Mouse (Mus musculus): Measurements from ENCODE around the gene Akap2. TPM values are rescaled to one million over a fixed set of nuclear protein-coding genes. Genes with fewer than 3 reads are reported as not detected.

Gene Akap2
- total and polyA plus RNA-seq, 3 experiments = 1.7 to 7.2 TPM; not detected in 1

DNA sequence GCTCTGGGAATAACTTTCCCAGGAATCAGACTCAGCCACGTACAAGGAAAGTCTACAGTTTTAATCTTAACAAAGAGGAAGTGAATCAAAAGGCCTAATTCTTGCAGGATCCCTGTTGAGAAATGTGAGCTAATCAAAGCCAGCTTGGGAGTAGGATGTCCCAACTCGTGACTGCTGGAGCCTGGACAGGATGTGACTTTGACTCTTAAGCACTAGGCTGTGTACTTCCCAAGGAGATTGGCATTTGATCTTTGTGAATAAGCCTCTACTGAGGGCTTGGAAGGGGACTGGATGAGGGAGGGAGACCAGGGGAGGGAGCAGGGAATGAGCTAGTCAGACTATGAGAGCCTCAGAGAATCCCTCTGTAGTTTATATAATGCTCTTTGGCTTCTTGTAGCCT lies 148.6 kb downstream of the Akap2 start:
- no peaks in the 10 kb centered on the region; a peak in 1 of 4 replicates for H3K4me1 ChIP-seq (ENCODE audit: control insufficient read depth in 1 of 2, insufficient read depth in 2 of 2, low read length in 2 of 2)
- no peak for TF ChIP-seq ZNF384 (IDR thresholded peaks at IDR 0.05; ENCODE audit: low read depth, low read length)
- no peak overlapping the region for H3K4me3 ChIP-seq (ENCODE audit: control insufficient read depth in 1 of 2, insufficient read depth in 1 of 2, low read depth in 2 of 2, low read length in 2 of 2)
- H3K9me3 ChIP-seq (replicated peaks; ENCODE audit: insufficient read depth, low read length) = no peaks in the 10 kb centered on the region
- H3K36me3 ChIP-seq (ENCODE audit: control insufficient read depth in 1 of 2, insufficient read depth in 2 of 2, low read length in 2 of 2) = no peaks in the 10 kb centered on the region
- H3K27ac ChIP-seq (ENCODE audit: control insufficient read depth, low read depth, low read length) = no peak overlapping the region
- H3K79me2 ChIP-seq (ENCODE audit: control insufficient read depth, insufficient read depth, low read length, poor library complexity) = no peaks in the 10 kb centered on the region
- no peaks in the 10 kb centered on the region for H3K27me3 ChIP-seq (ENCODE audit: control insufficient read depth in 1 of 2, insufficient read depth in 2 of 2, low read length in 2 of 2)
- DNase-seq (ENCODE audit: low read depth, low spot score) = no peak
- H3K9ac ChIP-seq (ENCODE audit: control insufficient read depth, low read depth, low read length, poor library complexity, severe bottlenecking) = no peak overlapping the region

DNA sequence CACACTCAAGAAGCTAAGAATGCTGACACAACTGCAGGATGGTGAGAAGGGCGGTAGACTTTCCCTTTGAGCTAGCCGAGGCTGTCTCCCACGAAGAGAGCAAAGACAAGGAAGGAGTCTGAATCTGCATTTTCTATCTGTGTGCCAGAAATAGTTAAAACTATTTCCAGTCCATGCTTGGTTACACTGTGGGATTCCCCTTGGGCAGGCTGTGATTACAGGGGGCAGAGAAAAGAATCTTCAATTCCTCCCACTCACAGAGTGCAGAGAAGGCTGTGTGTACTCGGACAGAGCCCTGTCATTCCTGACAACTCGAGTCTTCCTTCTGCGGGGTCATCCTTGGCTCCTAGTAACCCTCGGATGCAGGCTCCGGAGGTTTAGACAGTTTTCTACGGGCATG lies 149.5 kb downstream of the Akap2 start:
- TF ChIP-seq MAFK (IDR thresholded peaks at IDR 0.05; ENCODE audit: borderline replicate concordance, low read depth, low read length) (no peak), ZMIZ1 (IDR thresholded peaks at IDR 0.05; ENCODE audit: low read depth, low read length) (no peak), MYC (IDR thresholded peaks at IDR 0.05; ENCODE audit: low read depth, low read length) (no peak), POLR2AphosphoS5 (IDR thresholded peaks at IDR 0.05; ENCODE audit: borderline replicate concordance, low read depth, low read length) (no peak), SIN3A (IDR thresholded peaks at IDR 0.05; ENCODE audit: low read length) (no peak), EP300 (IDR thresholded peaks at IDR 0.05; ENCODE audit: low read depth in 1 of 2, low read length in 2 of 2) (no peak)
- no peak overlapping the region for H3K9ac ChIP-seq (ENCODE audit: control insufficient read depth, low read depth, low read length, poor library complexity, severe bottlenecking)
- no peak for DNase-seq (ENCODE audit: low read depth, low spot score)
- H3K9me3 ChIP-seq (replicated peaks; ENCODE audit: insufficient read depth, low read length) = no peaks in the 10 kb centered on the region
- H3K36me3 ChIP-seq (ENCODE audit: control insufficient read depth in 1 of 2, insufficient read depth in 2 of 2, low read length in 2 of 2) = no peaks in the 10 kb centered on the region
- H3K27me3 ChIP-seq (ENCODE audit: control insufficient read depth in 1 of 2, insufficient read depth in 2 of 2, low read length in 2 of 2) = no peaks in the 10 kb centered on the region
- H3K4me3 ChIP-seq (ENCODE audit: control insufficient read depth in 1 of 2, insufficient read depth in 1 of 2, low read depth in 2 of 2, low read length in 2 of 2) = no peak overlapping the region
- H3K79me2 ChIP-seq (ENCODE audit: control insufficient read depth, insufficient read depth, low read length, poor library complexity) = no peaks in the 10 kb centered on the region
- no peak overlapping the region for H3K27ac ChIP-seq (ENCODE audit: control insufficient read depth, low read depth, low read length)
- H3K4me1 ChIP-seq (ENCODE audit: control insufficient read depth in 1 of 2, insufficient read depth in 2 of 2, low read length in 2 of 2) = no peaks in the 10 kb centered on the region; a peak in 1 of 4 replicates

DNA sequence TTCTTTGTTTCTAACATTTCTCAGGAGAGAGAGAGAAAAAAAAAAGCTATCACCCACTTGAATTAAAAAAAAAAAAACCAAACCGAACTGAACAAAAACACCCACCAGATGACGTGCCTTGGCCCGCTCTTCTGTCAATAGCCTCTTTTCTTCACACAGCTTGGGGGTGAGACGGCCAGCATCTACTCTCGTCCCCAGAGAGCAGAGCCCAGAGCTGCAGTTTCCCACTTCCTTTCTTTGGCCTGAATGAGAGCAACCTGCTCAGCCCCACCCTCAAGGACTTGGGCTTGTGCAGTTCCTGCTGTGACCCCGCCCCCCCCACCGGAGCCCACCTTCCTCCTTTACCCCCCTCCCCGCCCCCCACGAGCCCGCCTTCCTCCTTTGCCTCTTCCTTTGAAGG lies 150.0 kb downstream of the Akap2 start:
- no peaks in the 10 kb centered on the region for H3K9me3 ChIP-seq (replicated peaks; ENCODE audit: insufficient read depth, low read length)
- no peak for TF ChIP-seq MXI1 (IDR thresholded peaks at IDR 0.05; ENCODE audit: low read depth, low read length)
- no peak for TF ChIP-seq MAFK (IDR thresholded peaks at IDR 0.05; ENCODE audit: borderline replicate concordance, low read depth, low read length)
- no peak for TF ChIP-seq CTCF (IDR thresholded peaks at IDR 0.05 in 2 of 3, conservative IDR thresholded peaks at IDR 0.05 in 1 of 3; ENCODE audit: control insufficient read depth in 1 of 3, insufficient read depth in 1 of 3, low read depth in 2 of 3, low read length in 3 of 3, poor library complexity in 1 of 3, severe bottlenecking in 1 of 3)
- no peak for TF ChIP-seq MYB (IDR thresholded peaks at IDR 0.05; ENCODE audit: low read depth, low read length)
- TF ChIP-seq EP300 (IDR thresholded peaks at IDR 0.05; ENCODE audit: low read depth in 1 of 2, low read length in 2 of 2) = no peak
- TF ChIP-seq HCFC1 (IDR thresholded peaks at IDR 0.05; ENCODE audit: low read depth, low read length) = no peak
- TF ChIP-seq TBP (IDR thresholded peaks at IDR 0.05; ENCODE audit: low read depth, low read length) = no peak
- TF ChIP-seq NELFE (IDR thresholded peaks at IDR 0.05; ENCODE audit: low read depth, low read length) = no peak
- no peak for TF ChIP-seq POLR2AphosphoS5 (IDR thresholded peaks at IDR 0.05; ENCODE audit: borderline replicate concordance, low read depth, low read length)
- TF ChIP-seq POLR2AphosphoS2 (IDR thresholded peaks at IDR 0.05; ENCODE audit: low read length) = no peak
- no peaks in the 10 kb centered on the region for H3K4me1 ChIP-seq (ENCODE audit: control insufficient read depth in 1 of 2, insufficient read depth in 2 of 2, low read length in 2 of 2)
- no peak overlapping the region for H3K4me3 ChIP-seq (ENCODE audit: control insufficient read depth in 1 of 2, insufficient read depth in 1 of 2, low read depth in 2 of 2, low read length in 2 of 2)
- H3K9ac ChIP-seq (ENCODE audit: control insufficient read depth, low read depth, low read length, poor library complexity, severe bottlenecking) = no peak overlapping the region
- no peak overlapping the region for H3K27ac ChIP-seq (ENCODE audit: control insufficient read depth, low read depth, low read length)
- H3K36me3 ChIP-seq (ENCODE audit: control insufficient read depth in 1 of 2, insufficient read depth in 2 of 2, low read length in 2 of 2) = no peaks in the 10 kb centered on the region
- no peaks in the 10 kb centered on the region for H3K27me3 ChIP-seq (ENCODE audit: control insufficient read depth in 1 of 2, insufficient read depth in 2 of 2, low read length in 2 of 2)
- no peaks in the 10 kb centered on the region for H3K79me2 ChIP-seq (ENCODE audit: control insufficient read depth, insufficient read depth, low read length, poor library complexity)
- DNase-seq (ENCODE audit: low read depth, low spot score) = no peak
